9 mouse cellular contexts compared by ENCODE assay signal in genomic region chr7:103942730-103943129, GRCm38 (mm10). TPM values are rescaled to one million over a fixed set of nuclear protein-coding genes. Genes with fewer than 3 reads are reported as not detected.
DNase-seq lines count a peak whose midpoint lies in the region; ATAC-seq lines count a peak whose summit lies in the region.
"Had no signal": no experiment of that assay in that cellular context is flagged by ENCODE, and none has a peak within 500 bp of the region (broad histone marks: within the 10 kb centered on the region; RNA-seq: fewer than 3 reads in every experiment).

No protein-coding gene starts in this region.

- H3K27me3 ChIP-seq in midbrain, embryonic 12.5 days, result no peaks in the 10 kb centered on the region
- H3K27me3 ChIP-seq in midbrain, embryonic 13.5 days, result no peaks in the 10 kb centered on the region
- H3K27me3 ChIP-seq: limb, embryonic 12.5 days had no signal

- H3K27ac ChIP-seq in midbrain, embryonic 12.5 days (replicated peaks), result no peak overlapping the region
- H3K27ac ChIP-seq in midbrain, embryonic 13.5 days, result no peak overlapping the region
- H3K27ac ChIP-seq: limb, embryonic 12.5 days had no signal

- ATAC-seq in midbrain, embryonic 12.5 days (ENCODE audit: low FRiP score, low read depth), result 0 out of 2 replicates have a peak, but pooled peaks have one; percentile 52
- ATAC-seq in midbrain, embryonic 13.5 days, result no peak

- 40% methylated on average over 2 of the region's 2 CpGs for WGBS in midbrain, embryonic 12.5 days
- whole genome bisulfite sequencing in midbrain, embryonic 13.5 days, result 23% methylated on average over 2 of the region's 2 CpGs

- H3K4me1 ChIP-seq in midbrain, embryonic 12.5 days, result no peaks in the 10 kb centered on the region
- no peaks in the 10 kb centered on the region for H3K4me1 ChIP-seq in midbrain, embryonic 13.5 days (replicated peaks)
- H3K4me1 ChIP-seq: limb, embryonic 12.5 days had no signal

- H3K9ac ChIP-seq in midbrain, embryonic 12.5 days (replicated peaks), result no peak overlapping the region
- no peak overlapping the region for H3K9ac ChIP-seq in midbrain, embryonic 13.5 days (replicated peaks)
- H3K9ac ChIP-seq: limb, embryonic 12.5 days had no signal

- peak; percentile 18 to 23 for DNase-seq in adrenal gland, adult 18-20 months (ENCODE audit: low spot score in 2 of 2)
- no peak for DNase-seq in adrenal gland, adult 8-10 months
- DNase-seq in c-Kit-positive CD71-positive TER-119-negative erythroid progenitor cells, embryonic 14.5 days (ENCODE audit: low read depth), result peak; percentile 44
- peak; percentile 37 for DNase-seq in hindlimb bud, embryonic 11.5 days (ENCODE audit: extremely low spot score, low read depth, low spot score)
- DNase-seq in lung, postnatal 36 days, result peak; percentile 36
- DNase-seq in thymus, postnatal 14 days, result peak; percentile 41

- no peak overlapping the region for H3K4me2 ChIP-seq in midbrain, embryonic 12.5 days (replicated peaks)
- H3K4me2 ChIP-seq in midbrain, embryonic 13.5 days (replicated peaks), result no peak overlapping the region
- H3K4me2 ChIP-seq: limb, embryonic 12.5 days had no signal

- H3K4me3 ChIP-seq in midbrain, embryonic 12.5 days, result no peak overlapping the region
- no peak overlapping the region for H3K4me3 ChIP-seq in midbrain, embryonic 13.5 days (replicated peaks)
- H3K4me3 ChIP-seq: limb, embryonic 12.5 days had no signal

- no peaks in the 10 kb centered on the region for H3K36me3 ChIP-seq in midbrain, embryonic 12.5 days
- H3K36me3 ChIP-seq in midbrain, embryonic 13.5 days, result no peaks in the 10 kb centered on the region
- H3K36me3 ChIP-seq: limb, embryonic 12.5 days had no signal

- no peaks in the 10 kb centered on the region for H3K9me3 ChIP-seq in midbrain, embryonic 12.5 days
- no peaks in the 10 kb centered on the region for H3K9me3 ChIP-seq in midbrain, embryonic 13.5 days
- H3K9me3 ChIP-seq: limb, embryonic 12.5 days had no signal

RNA-seq across cellular contexts. Expression of gene Olfr633, which starts 1.5 kb away (rescaled TPM):
- not detected for total RNA-seq in adrenal gland, adult 18-20 months (2021)
- total RNA-seq in adrenal gland, adult 8-10 months (2022), result not detected
- not detected in 2 replicates for polyA plus RNA-seq in midbrain, embryonic 12.5 days (2016; fragmentation: Nextera tagmentation; extraction: Ambion mirVana)
- polyA plus RNA-seq in midbrain, embryonic 13.5 days (2015; fragmentation: Nextera tagmentation; extraction: Ambion mirVana), result not detected in 2 replicates
- polyA plus RNA-seq: limb, embryonic 12.5 days had no signal

RNA-seq across cellular contexts. Expression of gene Olfr632, which starts 8.6 kb away (rescaled TPM):
- total RNA-seq in adrenal gland, adult 18-20 months (2021), result not detected
- not detected for total RNA-seq in adrenal gland, adult 8-10 months (2022)
- polyA plus RNA-seq in midbrain, embryonic 12.5 days (2016; fragmentation: Nextera tagmentation; extraction: Ambion mirVana), result not detected in 2 replicates
- not detected in 2 replicates for polyA plus RNA-seq in midbrain, embryonic 13.5 days (2015; fragmentation: Nextera tagmentation; extraction: Ambion mirVana)
- polyA plus RNA-seq: limb, embryonic 12.5 days had no signal

RNA-seq across cellular contexts. Expression of gene Olfr631, which starts 14.1 kb away (rescaled TPM):
- not detected for total RNA-seq in adrenal gland, adult 18-20 months (2021)
- total RNA-seq in adrenal gland, adult 8-10 months (2022), result not detected
- not detected in 2 replicates for polyA plus RNA-seq in midbrain, embryonic 12.5 days (2016; fragmentation: Nextera tagmentation; extraction: Ambion mirVana)
- polyA plus RNA-seq in midbrain, embryonic 13.5 days (2015; fragmentation: Nextera tagmentation; extraction: Ambion mirVana), result not detected in 2 replicates
- polyA plus RNA-seq: limb, embryonic 12.5 days had no signal

RNA-seq across cellular contexts. Expression of gene Olfr635, which starts 28.2 kb away (rescaled TPM):
- under 1 TPM in 1 of 2 experiments, not detected in 1; 0.03 TPM for total RNA-seq in adrenal gland, adult 18-20 months (2021)
- total RNA-seq in adrenal gland, adult 8-10 months (2022), result under 1 TPM in 3 of 4 experiments, not detected in 1; 0.03 to 0.06 (median 0.06) TPM
- not detected in 2 replicates for polyA plus RNA-seq in midbrain, embryonic 12.5 days (2016; fragmentation: Nextera tagmentation; extraction: Ambion mirVana)
- polyA plus RNA-seq in midbrain, embryonic 13.5 days (2015; fragmentation: Nextera tagmentation; extraction: Ambion mirVana), result 0.03 TPM in 1 of 2 replicates, not detected in the other
- polyA plus RNA-seq: limb, embryonic 12.5 days had no signal

RNA-seq across cellular contexts. Expression of gene Olfr65, which starts 39.4 kb away (rescaled TPM):
- total RNA-seq in adrenal gland, adult 18-20 months (2021), result not detected
- total RNA-seq in adrenal gland, adult 8-10 months (2022), result not detected
- not detected in 2 replicates for polyA plus RNA-seq in midbrain, embryonic 12.5 days (2016; fragmentation: Nextera tagmentation; extraction: Ambion mirVana)
- not detected in 2 replicates for polyA plus RNA-seq in midbrain, embryonic 13.5 days (2015; fragmentation: Nextera tagmentation; extraction: Ambion mirVana)
- polyA plus RNA-seq: limb, embryonic 12.5 days had no signal
